Mouse (Mus musculus): Measurements from ENCODE around the gene Pgam1. TPM values are rescaled to one million over a fixed set of nuclear protein-coding genes. Genes with fewer than 3 reads are reported as not detected.
"Not testable (repeated sequence)": the region's sequence is repeated elsewhere in the genome, so short reads cannot be mapped to it uniquely, and the experiment has no call there.

Gene Pgam1
- 903 and 992 TPM in 2 replicates for polyA plus RNA-seq (2012; ENCODE audit: insufficient read depth, insufficient read length, missing spikeins)

GRCm38 (mm10) chr19:41911178-41912073 lies at the start of gene Pgam1:
Gene Pgam1 (plus strand): TSS chr19:41911923.
- peaks cover 4% of the 10 kb centered on the region; the same call in 1 of the 2 replicates for H3K4me1 ChIP-seq (ENCODE audit: control insufficient read depth, insufficient read depth, insufficient read length, low read length)
- peak within 1 kb of the TSS; percentile 97 for H3K4me3 ChIP-seq (ENCODE audit: insufficient read depth, low read depth, low read length)
- H3K27ac ChIP-seq (replicated peaks; ENCODE audit: low read depth, low read length), result peak within 1 kb of the TSS; percentile 94

- H3K4me3 ChIP-seq (ENCODE audit: insufficient read depth, low read depth, low read length), result no peak overlapping the region
- no peaks in the 10 kb centered on the region for H3K4me1 ChIP-seq (ENCODE audit: control insufficient read depth, insufficient read depth, insufficient read length, low read length)
- no peak overlapping the region for H3K27ac ChIP-seq (replicated peaks; ENCODE audit: low read depth, low read length)
Observed at GRCm38 (mm10) chr19:41866707-41867106, 45.0 kb upstream of the Pgam1 start.

- no peak overlapping the region for H3K27ac ChIP-seq (replicated peaks; ENCODE audit: low read depth, low read length)
- H3K4me3 ChIP-seq (ENCODE audit: insufficient read depth, low read depth, low read length), result no peak overlapping the region
- H3K4me1 ChIP-seq (ENCODE audit: control insufficient read depth, insufficient read depth, insufficient read length, low read length), result no peaks in the 10 kb centered on the region
Observed at GRCm38 (mm10) chr19:41869296-41869695, 42.4 kb upstream of the Pgam1 start.

GRCm38 (mm10) chr19:41869946-41870345 lies 41.8 kb upstream of the Pgam1 start:
- not testable (repeated sequence) for H3K4me1 ChIP-seq (ENCODE audit: control insufficient read depth, insufficient read depth, insufficient read length, low read length); H3K27ac ChIP-seq (replicated peaks; ENCODE audit: low read depth, low read length); H3K4me3 ChIP-seq (ENCODE audit: insufficient read depth, low read depth, low read length)

- Histone ChIP-seq H3K4me1 (ENCODE audit: control insufficient read depth, insufficient read depth, insufficient read length, low read length) (no peaks in the 10 kb centered on the region), H3K27ac (replicated peaks; ENCODE audit: low read depth, low read length) (no peak overlapping the region), H3K4me3 (ENCODE audit: insufficient read depth, low read depth, low read length) (no peak overlapping the region)
Observed at GRCm38 (mm10) chr19:41872285-41872684, 39.4 kb upstream of the Pgam1 start.

- H3K4me3 ChIP-seq (ENCODE audit: insufficient read depth, low read depth, low read length), result no peak overlapping the region
- H3K4me1 ChIP-seq (ENCODE audit: control insufficient read depth, insufficient read depth, insufficient read length, low read length), result no peaks in the 10 kb centered on the region
- no peak overlapping the region for H3K27ac ChIP-seq (replicated peaks; ENCODE audit: low read depth, low read length)
Observed at GRCm38 (mm10) chr19:41874356-41874755, 37.4 kb upstream of the Pgam1 start.

- Histone ChIP-seq H3K4me3 (ENCODE audit: insufficient read depth, low read depth, low read length) (no peak overlapping the region), H3K27ac (replicated peaks; ENCODE audit: low read depth, low read length) (no peak overlapping the region), H3K4me1 (ENCODE audit: control insufficient read depth, insufficient read depth, insufficient read length, low read length) (no peaks in the 10 kb centered on the region)
Observed at GRCm38 (mm10) chr19:41881842-41882241, 29.9 kb upstream of the Pgam1 start.

- H3K4me1 ChIP-seq (ENCODE audit: control insufficient read depth, insufficient read depth, insufficient read length, low read length), result no peaks in the 10 kb centered on the region
- no peak overlapping the region for H3K4me3 ChIP-seq (ENCODE audit: insufficient read depth, low read depth, low read length)
- H3K27ac ChIP-seq (replicated peaks; ENCODE audit: low read depth, low read length), result no peak overlapping the region
Observed at GRCm38 (mm10) chr19:41883882-41884281, 27.8 kb upstream of the Pgam1 start.

GRCm38 (mm10) chr19:41888191-41888590 lies 23.5 kb upstream of the Pgam1 start:
- H3K27ac ChIP-seq (replicated peaks; ENCODE audit: low read depth, low read length), result no peak overlapping the region
- H3K4me3 ChIP-seq (ENCODE audit: insufficient read depth, low read depth, low read length), result no peak overlapping the region
- no peaks in the 10 kb centered on the region for H3K4me1 ChIP-seq (ENCODE audit: control insufficient read depth, insufficient read depth, insufficient read length, low read length)

- no peak overlapping the region for H3K27ac ChIP-seq (replicated peaks; ENCODE audit: low read depth, low read length)
- no peaks in the 10 kb centered on the region for H3K4me1 ChIP-seq (ENCODE audit: control insufficient read depth, insufficient read depth, insufficient read length, low read length)
- peak overlapping the region; percentile 65 for H3K4me3 ChIP-seq (ENCODE audit: insufficient read depth, low read depth, low read length)
Observed at GRCm38 (mm10) chr19:41894959-41895358, 16.8 kb upstream of the Pgam1 start.

GRCm38 (mm10) chr19:41895460-41896318 lies 16.0 kb upstream of the Pgam1 start, which contains the start of gene Rrp12:
Gene Rrp12 (minus strand): TSS chr19:41896173.
- Histone ChIP-seq H3K4me3 (ENCODE audit: insufficient read depth, low read depth, low read length) (peak within 1 kb of the TSS; percentile 65), H3K27ac (replicated peaks; ENCODE audit: low read depth, low read length) (no peak within 1 kb of the TSS), H3K4me1 (ENCODE audit: control insufficient read depth, insufficient read depth, insufficient read length, low read length) (no peaks in the 10 kb centered on the region)

- Histone ChIP-seq H3K4me3 (ENCODE audit: insufficient read depth, low read depth, low read length) (peak overlapping the region; percentile 63), H3K27ac (replicated peaks; ENCODE audit: low read depth, low read length) (no peak overlapping the region), H3K4me1 (ENCODE audit: control insufficient read depth, insufficient read depth, insufficient read length, low read length) (no peaks in the 10 kb centered on the region)
Observed at GRCm38 (mm10) chr19:41896319-41896711, 15.4 kb upstream of the Pgam1 start.

- Histone ChIP-seq H3K27ac (replicated peaks; ENCODE audit: low read depth, low read length) (no peak overlapping the region), H3K4me1 (ENCODE audit: control insufficient read depth, insufficient read depth, insufficient read length, low read length) (no peaks in the 10 kb centered on the region), H3K4me3 (ENCODE audit: insufficient read depth, low read depth, low read length) (no peak overlapping the region)
Observed at GRCm38 (mm10) chr19:41898860-41899259, 12.9 kb upstream of the Pgam1 start.

GRCm38 (mm10) chr19:41900495-41901090 lies 11.1 kb upstream of the Pgam1 start:
- H3K27ac ChIP-seq (replicated peaks; ENCODE audit: low read depth, low read length), result no peak overlapping the region
- H3K4me3 ChIP-seq (ENCODE audit: insufficient read depth, low read depth, low read length), result no peak overlapping the region
- H3K4me1 ChIP-seq (ENCODE audit: control insufficient read depth, insufficient read depth, insufficient read length, low read length), result no peaks in the 10 kb centered on the region

GRCm38 (mm10) chr19:41901696-41902095 lies 10.0 kb upstream of the Pgam1 start:
- Histone ChIP-seq H3K27ac (replicated peaks; ENCODE audit: low read depth, low read length) (no peak overlapping the region), H3K4me3 (ENCODE audit: insufficient read depth, low read depth, low read length) (no peak overlapping the region), H3K4me1 (ENCODE audit: control insufficient read depth, insufficient read depth, insufficient read length, low read length) (no peaks in the 10 kb centered on the region)
